Mouse (Mus musculus) ES-Bruce4 (cell line): ENCODE results near the gene Pheta1. TPM values are rescaled to one million over a fixed set of nuclear protein-coding genes. Genes with fewer than 3 reads are reported as not detected.
A peak's percentile ranks its signal among the peaks of the same experiment; 100 is the strongest.

Experiments
- H3K27ac ChIP-seq: 2 replicates; pipeline ENCODE4 v1.5.1; 2012; ENCODE audit warnings: low read length, inconsistent platforms; ENCODE audit not compliant: insufficient read depth
- H3K27me3 ChIP-seq: 2 replicates; pipeline ENCODE4 v1.6.1; 2012; ENCODE audit warnings: mild to moderate bottlenecking, low read length, inconsistent platforms; ENCODE audit not compliant: control insufficient read depth, poor library complexity, insufficient read depth, severe bottlenecking
- H3K36me3 ChIP-seq: 2 replicates; pipeline ENCODE4 v1.6.1; 2012; ENCODE audit warnings: inconsistent platforms, mild to moderate bottlenecking, low read length, moderate library complexity; ENCODE audit not compliant: control insufficient read depth, poor library complexity, insufficient read depth, severe bottlenecking
- H3K4me1 ChIP-seq: one replicate; pipeline ENCODE4 v1.8.1; 2011; ENCODE audit warnings: low read length; ENCODE audit not compliant: control insufficient read depth, insufficient read depth
- H3K4me3 ChIP-seq: 2 replicates; pipeline ENCODE4 v1.5.1; 2011; ENCODE audit warnings: low read depth, mild to moderate bottlenecking, low read length
- H3K9ac ChIP-seq: 2 replicates; pipeline ENCODE4 v1.6.1; 2012; ENCODE audit warnings: low read depth, mild to moderate bottlenecking, inconsistent platforms; ENCODE audit not compliant: poor library complexity, severe bottlenecking
- H3K9me3 ChIP-seq: replicated peaks from 2 replicates; pipeline ENCODE4 v1.6.1; 2012; ENCODE audit warnings: mild to moderate bottlenecking, low read length, inconsistent platforms; ENCODE audit not compliant: control insufficient read depth, poor library complexity, insufficient read depth, severe bottlenecking
- CTCF ChIP-seq: IDR thresholded peaks from one replicate; pipeline ENCODE4 v1.8.1; 2011; ENCODE audit warnings: low read depth, low read length
- EP300 ChIP-seq: IDR thresholded peaks from 2 replicates; pipeline ENCODE4 v1.6.1; 2011; ENCODE audit warnings: low read depth, low read length; ENCODE audit not compliant: insufficient read depth
- POLR2A ChIP-seq: IDR thresholded peaks from one replicate; pipeline ENCODE4 v1.8.1; 2011; ENCODE audit warnings: low read length; ENCODE audit not compliant: insufficient read depth
- polyA plus RNA-seq: library from polyadenylated mRNA; stranded (reverse); fragments of >200 nt; gene quantifications from 2 replicates; pipeline ENCODE4 v1.2.4, GENCODE M21; 2011; ENCODE audit warnings: low read depth; ENCODE audit not compliant: missing spikeins, insufficient read depth, insufficient read length

Pheta1 gene
- polyA plus RNA-seq, 1 experiment: 5.8 TPM

GRCm38 (mm10) chr5:121834241-121834606 lies 14.6 kb upstream of the Pheta1 start:
- no peaks in the 10 kb centered on the region for H3K36me3 ChIP-seq
- H3K27me3 ChIP-seq: no peaks in the 10 kb centered on the region
- no peaks in the 10 kb centered on the region for H3K9me3 ChIP-seq
- H3K4me1 ChIP-seq: peaks cover 11% of the 10 kb centered on the region
- no peak overlapping the region for H3K27ac ChIP-seq
- H3K4me3 ChIP-seq: no peak overlapping the region
- no peak for TF ChIP-seq EP300
- no peak for TF ChIP-seq CTCF
- TF ChIP-seq POLR2A: no peak
- H3K9ac ChIP-seq: no peak overlapping the region

- Histone ChIP-seq H3K4me1 (peaks cover 11% of the 10 kb centered on the region), H3K9me3 (no peaks in the 10 kb centered on the region), H3K4me3 (peak overlapping the region; percentile 51; the same call in 1 of the 2 replicates), H3K27ac (no peak overlapping the region), H3K9ac (peak overlapping the region; percentile 94; the same call in 1 of the 2 replicates), H3K27me3 (no peaks in the 10 kb centered on the region), H3K36me3 (no peaks in the 10 kb centered on the region)
- no peak for TF ChIP-seq CTCF
- TF ChIP-seq EP300: no peak
- TF ChIP-seq POLR2A: no peak
Measured at GRCm38 (mm10) chr5:121834991-121835747, 13.6 kb upstream of the Pheta1 start.

GRCm38 (mm10) chr5:121835949-121836691 lies 12.7 kb upstream of the Pheta1 start:
- H3K9ac ChIP-seq: peak overlapping the region; percentile 94
- TF ChIP-seq CTCF: no peak
- TF ChIP-seq EP300: no peak
- TF ChIP-seq POLR2A: no peak
- H3K27me3 ChIP-seq: no peaks in the 10 kb centered on the region
- peak overlapping the region; percentile 85 for H3K4me3 ChIP-seq
- no peak overlapping the region for H3K27ac ChIP-seq
- no peaks in the 10 kb centered on the region for H3K36me3 ChIP-seq
- H3K4me1 ChIP-seq: peaks cover 11% of the 10 kb centered on the region
- no peaks in the 10 kb centered on the region for H3K9me3 ChIP-seq

- TF ChIP-seq POLR2A (no peak), CTCF (no peak), EP300 (no peak)
- Histone ChIP-seq H3K27ac (no peak overlapping the region; the same call in 1 of the 2 replicates), H3K4me1 (peaks cover 11% of the 10 kb centered on the region), H3K9me3 (no peaks in the 10 kb centered on the region), H3K36me3 (no peaks in the 10 kb centered on the region), H3K27me3 (no peaks in the 10 kb centered on the region), H3K4me3 (peak overlapping the region; percentile 85), H3K9ac (peak overlapping the region; percentile 94)
Measured at GRCm38 (mm10) chr5:121836692-121837415, 11.9 kb upstream of the Pheta1 start.

GRCm38 (mm10) chr5:121837441-121838340 lies 11.1 kb upstream of the Pheta1 start, which contains the start of gene Sh2b3:
TSS of gene Sh2b3 (minus strand) at chr5:121837646.
- H3K27me3 ChIP-seq: no peaks in the 10 kb centered on the region
- H3K4me1 ChIP-seq: peaks cover 11% of the 10 kb centered on the region
- H3K4me3 ChIP-seq: peak within 1 kb of the TSS; percentile 85
- H3K9me3 ChIP-seq: no peaks in the 10 kb centered on the region
- peak within 1 kb of the TSS; percentile 94 for H3K9ac ChIP-seq
- no peaks in the 10 kb centered on the region for H3K36me3 ChIP-seq
- TF ChIP-seq EP300 (peak; percentile 50; the same call in 1 of the 2 replicates), CTCF (no peak), POLR2A (no peak)
- H3K27ac ChIP-seq: no peak within 1 kb of the TSS; the same call in 1 of the 2 replicates
